In the genomic region with DNA sequence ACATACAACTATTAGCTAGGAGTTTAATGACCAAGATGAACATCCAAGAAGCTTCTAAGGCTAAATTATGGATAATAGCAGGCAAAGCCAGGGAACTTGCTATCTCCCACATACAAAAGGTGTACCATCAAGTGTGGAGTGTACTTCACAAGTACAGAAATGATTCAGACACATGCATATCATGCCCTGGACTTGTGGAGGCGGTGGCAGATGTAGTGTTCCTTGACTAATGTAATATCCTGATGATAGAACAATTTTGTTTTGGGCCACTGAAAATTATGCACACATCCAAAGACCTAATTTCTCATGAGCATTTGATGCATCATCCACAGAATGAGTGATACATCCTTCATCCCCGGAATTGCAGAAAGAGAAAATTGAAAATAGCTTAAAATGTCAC, we compare ENCODE assay signal across 20 mouse cellular contexts. TPM values are rescaled to one million over a fixed set of nuclear protein-coding genes. Genes with fewer than 3 reads are reported as not detected.
DNase-seq lines count a peak whose midpoint lies in the region; TF ChIP-seq lines count a peak whose summit lies in the region.
"Had no signal": no experiment of that assay in that cellular context is flagged by ENCODE, and none has a peak within 500 bp of the region (broad histone marks: within the 10 kb centered on the region; RNA-seq: fewer than 3 reads in every experiment).

No protein-coding gene starts in this region.

- no peak for TF ChIP-seq CTCF in layer of hippocampus, adult 2 months (conservative IDR thresholded peaks at IDR 0.05)
- TF ChIP-seq CTCF in left cerebral cortex, adult 2 months (IDR thresholded peaks at IDR 0.05): no peak

- H3K27ac ChIP-seq in layer of hippocampus, adult 2 months: peak overlapping the region; percentile 51; the same call in 1 of the 2 replicates
- peak overlapping the region; percentile 24; the same call in 1 of the 2 replicates for H3K27ac ChIP-seq in left cerebral cortex, adult 2 months
- H3K27ac ChIP-seq: embryonic facial prominence, embryonic 10.5 days; embryonic facial prominence, embryonic 12.5 days; forebrain, embryonic 13.5 days; forebrain, embryonic 15.5 days had no signal

- no peak overlapping the region for H3K4me3 ChIP-seq in layer of hippocampus, adult 2 months
- no peak overlapping the region for H3K4me3 ChIP-seq in left cerebral cortex, adult 2 months
- H3K4me3 ChIP-seq: embryonic facial prominence, embryonic 10.5 days; embryonic facial prominence, embryonic 12.5 days; forebrain, embryonic 13.5 days; forebrain, embryonic 15.5 days had no signal

- peak in 1 of 2 experiments; percentile 47 for DNase-seq in layer of hippocampus, adult 2 months (ENCODE audit: low spot score in 2 of 2)
- DNase-seq in layer of hippocampus, postnatal 10 days (ENCODE audit: low spot score in 2 of 2): no peak
- no peak for DNase-seq in left cerebral cortex, adult 2 months (ENCODE audit: extremely low spot score in 1 of 2, low spot score in 2 of 2)
- no peak for DNase-seq in left cerebral cortex, adult 8-10 months (ENCODE audit: low spot score in 2 of 2)
- peak; percentile 54 for DNase-seq in brain, adult 2 months (ENCODE audit: low read depth, low spot score)
- no peak for DNase-seq in testis, postnatal 10 days (ENCODE audit: low spot score)
- DNase-seq: adrenal gland, adult 2 months; adrenal gland, postnatal 10 days; adrenal gland, postnatal 25 days; cerebellum, adult 11-12 months; cerebellum, adult 2 months; cerebellum, adult 9-10 months; cerebellum, postnatal 10 days; cerebellum, postnatal 25 days had no signal

- intact Hi-C loops in left cerebral cortex, adult 2 months (cut with DNase I): no loop called here

RNA-seq across cellular contexts. Expression of gene Gm5136, which starts 43.8 kb away (rescaled TPM):
- 1 to 10 TPM; 3.5 TPM for total RNA-seq in layer of hippocampus, adult 2 months (2021)
- 1 to 10 TPM; 1.7 to 3.6 TPM for total RNA-seq in layer of hippocampus, postnatal 10 days (2021)
- 1 to 10 TPM; 3.2 to 4.0 TPM for total RNA-seq in left cerebral cortex, adult 2 months (2021)
- 1 to 10 TPM; 2.6 to 3.7 (median 3.2) TPM for total RNA-seq in left cerebral cortex, adult 8-10 months (2022)
- total RNA-seq: adrenal gland, adult 2 months; adrenal gland, postnatal 10 days; adrenal gland, postnatal 25 days; adrenal gland, postnatal 4 days; MEL had no signal
